Mouse (Mus musculus) kidney, postnatal 25 days (tissue): ENCODE data around the gene Barhl2.

ENCODE experiments used
- DNase-seq, 2 experiments: peaks; one replicate each; pipeline ENCODE4 v3.0.0; 2021; ENCODE audit warnings: mixed read lengths in 2 of 2

Gene Barhl2

DNA sequence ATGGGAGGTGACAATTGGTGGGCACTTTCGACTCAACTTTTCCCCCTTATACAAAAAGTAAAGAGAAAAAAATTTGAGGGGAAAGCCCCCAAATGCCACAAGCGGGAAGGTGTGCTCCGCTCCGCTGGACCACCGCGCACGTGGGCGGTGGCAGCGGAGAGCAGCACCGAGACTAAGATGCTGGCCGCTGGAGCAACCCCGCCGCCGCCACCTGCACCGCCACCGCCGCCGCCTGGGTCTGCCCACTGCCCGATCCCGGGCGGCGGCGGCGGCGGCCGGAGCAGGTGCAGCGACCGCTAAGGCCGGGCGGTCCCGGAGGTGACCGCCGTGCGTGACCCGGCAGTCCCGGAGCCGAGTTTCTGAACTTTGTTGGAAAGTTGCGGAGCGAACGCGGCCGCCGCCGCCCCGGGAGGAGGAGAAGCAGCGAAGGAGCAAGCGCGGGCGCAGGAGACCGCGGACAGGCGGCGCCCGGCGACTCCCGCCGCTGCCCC, at the start of gene Barhl2:
Gene Barhl2, minus strand, starts transcription at position 181 of the 491 bp plus-strand sequence.
- DNase-seq = no peak

DNA sequence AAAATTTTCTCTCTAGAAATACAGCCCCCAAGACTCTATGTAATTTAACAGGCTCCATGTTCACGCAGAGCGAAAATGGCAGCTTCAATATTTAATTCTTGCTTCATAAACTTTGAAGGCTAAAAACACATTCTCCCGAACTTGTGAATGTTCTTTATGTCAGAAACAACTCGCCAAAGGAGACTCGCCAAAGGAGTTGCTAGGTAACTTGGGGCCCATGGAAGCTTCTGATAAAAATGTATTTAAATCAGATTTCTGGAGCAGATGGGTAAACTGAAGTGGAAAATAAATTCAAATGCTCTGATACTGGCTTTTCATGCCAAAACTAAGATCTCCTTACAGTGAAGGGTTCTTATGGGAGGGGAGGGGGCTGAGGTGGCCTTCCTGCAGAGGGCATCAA, 48.1 kb upstream of the Barhl2 start:
- DNase-seq = no peak

- DNase-seq = no peak
Observed at GRCm38 (mm10) chr5:106502684-106503545, 44.9 kb upstream of the Barhl2 start.

GRCm38 (mm10) chr5:106502271-106502670, 44.3 kb upstream of the Barhl2 start:
- DNase-seq = no peak

- DNase-seq = no peak
Observed at GRCm38 (mm10) chr5:106491771-106492170, 33.8 kb upstream of the Barhl2 start.

GRCm38 (mm10) chr5:106472105-106472500, 14.1 kb upstream of the Barhl2 start:
- DNase-seq = no peak

DNA sequence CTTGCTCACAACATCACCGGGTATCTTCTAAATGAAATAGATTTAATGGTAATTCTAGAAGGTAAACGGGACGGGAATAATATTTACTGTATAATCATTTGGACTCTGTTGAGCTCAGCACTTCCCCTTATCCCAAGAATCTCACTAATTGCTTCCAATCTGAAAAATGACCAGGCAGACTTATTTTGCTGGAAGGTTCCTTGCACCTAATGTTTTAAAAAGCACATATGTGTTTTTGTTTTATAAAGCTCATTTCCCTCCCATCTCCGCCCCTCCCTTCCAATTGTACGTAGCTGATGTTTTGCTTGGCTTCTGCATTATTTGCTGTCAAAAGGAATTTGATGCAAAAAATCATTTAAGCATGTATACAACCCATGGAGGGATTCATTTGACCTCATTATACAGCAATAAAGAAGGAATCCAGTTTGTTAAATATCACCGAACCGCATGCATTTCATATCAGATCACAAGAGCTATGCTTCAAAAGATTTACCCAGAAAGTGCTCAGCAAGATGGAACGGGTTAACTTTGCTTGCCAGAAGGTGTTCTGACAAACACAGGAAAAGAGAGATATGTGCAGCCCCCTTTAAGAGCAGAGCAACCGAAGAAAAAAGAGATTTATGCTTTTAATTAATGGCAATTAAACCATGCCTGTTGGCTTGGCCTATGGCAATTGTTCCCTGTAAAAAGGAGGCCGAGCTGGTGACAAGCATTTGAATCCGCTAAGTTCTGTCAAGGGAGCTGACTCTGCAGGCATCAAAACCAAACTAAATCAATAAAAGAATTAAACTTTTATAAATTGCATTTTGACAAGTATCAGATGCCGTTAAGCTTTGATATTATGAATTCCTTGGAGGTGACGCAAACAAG, 13.5 kb upstream of the Barhl2 start:
- no peak for DNase-seq

- DNase-seq = no peak
Observed at GRCm38 (mm10) chr5:106465129-106465790, 7.3 kb upstream of the Barhl2 start.

- DNase-seq = no peak
Observed at GRCm38 (mm10) chr5:106464336-106465128, 6.6 kb upstream of the Barhl2 start.

DNA sequence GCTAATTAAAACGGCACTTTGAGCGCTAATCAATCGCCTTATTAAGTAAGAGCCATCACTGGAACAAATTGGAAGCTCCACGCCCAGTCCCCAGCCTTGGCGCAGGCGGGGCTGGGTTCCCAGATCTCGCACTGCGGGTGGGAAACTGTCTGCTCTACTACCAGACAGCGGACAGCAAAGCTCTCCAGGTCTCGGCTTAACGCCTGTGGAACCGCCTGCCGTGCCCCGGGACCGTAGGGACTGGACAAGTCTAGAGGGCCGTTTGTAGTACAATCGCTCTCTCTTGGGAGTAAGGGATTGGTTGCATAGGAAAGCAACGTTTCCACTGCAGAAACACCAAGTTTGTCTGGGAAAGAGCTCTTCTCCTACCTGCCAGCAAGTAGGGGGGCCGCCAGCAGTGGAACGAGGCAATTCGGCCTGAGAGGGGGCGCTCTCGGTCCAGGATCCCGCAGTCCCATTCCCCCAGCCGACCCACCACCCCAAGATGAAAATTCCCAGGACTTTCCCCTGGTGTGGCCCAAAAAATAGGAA, 5.8 kb upstream of the Barhl2 start:
- no peak for DNase-seq

- peak in 1 of 2 experiments; percentile 54 for DNase-seq
Observed at GRCm38 (mm10) chr5:106461913-106462312, 3.9 kb upstream of the Barhl2 start.

DNA sequence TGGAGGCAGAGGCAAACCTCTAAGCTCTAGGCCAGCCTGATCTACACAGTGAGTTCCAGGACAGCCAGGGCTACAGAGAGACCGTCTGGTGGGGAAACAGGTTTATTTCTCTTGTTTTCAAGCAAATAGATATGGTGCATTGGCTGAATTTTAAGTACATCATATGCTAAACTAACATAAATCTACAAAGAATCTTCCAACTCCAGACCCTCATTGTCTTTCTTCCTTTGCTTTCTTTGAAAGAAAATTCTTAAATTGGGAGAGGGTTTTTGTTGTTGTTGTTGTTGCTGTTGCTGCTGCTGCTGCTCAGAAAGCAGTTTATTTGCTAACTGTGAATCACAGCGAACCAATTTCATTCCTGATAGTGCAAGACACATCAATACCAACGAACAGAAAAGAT, 3.5 kb upstream of the Barhl2 start:
- no peak for DNase-seq

- no peak for DNase-seq
Observed at GRCm38 (mm10) chr5:106460535-106460934, 2.6 kb upstream of the Barhl2 start.

DNA sequence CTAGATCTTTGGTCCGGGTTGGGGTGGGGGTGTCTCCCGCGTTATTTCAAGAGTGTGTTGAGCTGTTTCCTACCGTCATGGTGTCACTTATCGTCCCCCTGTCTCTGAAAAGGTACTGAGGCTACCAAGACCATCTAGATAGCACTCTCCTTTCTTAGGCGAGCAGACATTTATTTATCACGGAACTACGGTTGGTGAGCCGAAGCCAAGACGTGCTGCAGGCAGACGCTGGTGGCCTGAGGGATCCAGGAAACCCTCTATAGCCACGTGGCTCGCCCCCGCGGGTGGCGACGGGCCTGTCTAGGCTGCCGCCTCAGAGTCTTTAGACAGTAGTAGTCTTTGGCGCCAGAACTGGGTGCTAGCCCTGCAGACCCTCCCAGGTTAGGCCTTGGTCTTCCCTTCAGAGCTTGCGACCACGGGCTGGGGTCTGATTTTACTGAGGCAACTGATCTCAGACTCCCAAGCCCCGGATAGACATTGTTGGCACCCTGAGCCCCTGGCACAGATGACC, 2.1 kb upstream of the Barhl2 start:
- DNase-seq = no peak

GRCm38 (mm10) chr5:106459120-106459641, 1.2 kb upstream of the Barhl2 start:
- DNase-seq = no peak

- no peak for DNase-seq
Observed at GRCm38 (mm10) chr5:106458477-106459119, 632 bp upstream of the Barhl2 start.

GRCm38 (mm10) chr5:106457111-106457925, 648 bp downstream of the Barhl2 start:
- no peak for DNase-seq

GRCm38 (mm10) chr5:106455984-106456383, 2.0 kb downstream of the Barhl2 start:
- no peak for DNase-seq

DNA sequence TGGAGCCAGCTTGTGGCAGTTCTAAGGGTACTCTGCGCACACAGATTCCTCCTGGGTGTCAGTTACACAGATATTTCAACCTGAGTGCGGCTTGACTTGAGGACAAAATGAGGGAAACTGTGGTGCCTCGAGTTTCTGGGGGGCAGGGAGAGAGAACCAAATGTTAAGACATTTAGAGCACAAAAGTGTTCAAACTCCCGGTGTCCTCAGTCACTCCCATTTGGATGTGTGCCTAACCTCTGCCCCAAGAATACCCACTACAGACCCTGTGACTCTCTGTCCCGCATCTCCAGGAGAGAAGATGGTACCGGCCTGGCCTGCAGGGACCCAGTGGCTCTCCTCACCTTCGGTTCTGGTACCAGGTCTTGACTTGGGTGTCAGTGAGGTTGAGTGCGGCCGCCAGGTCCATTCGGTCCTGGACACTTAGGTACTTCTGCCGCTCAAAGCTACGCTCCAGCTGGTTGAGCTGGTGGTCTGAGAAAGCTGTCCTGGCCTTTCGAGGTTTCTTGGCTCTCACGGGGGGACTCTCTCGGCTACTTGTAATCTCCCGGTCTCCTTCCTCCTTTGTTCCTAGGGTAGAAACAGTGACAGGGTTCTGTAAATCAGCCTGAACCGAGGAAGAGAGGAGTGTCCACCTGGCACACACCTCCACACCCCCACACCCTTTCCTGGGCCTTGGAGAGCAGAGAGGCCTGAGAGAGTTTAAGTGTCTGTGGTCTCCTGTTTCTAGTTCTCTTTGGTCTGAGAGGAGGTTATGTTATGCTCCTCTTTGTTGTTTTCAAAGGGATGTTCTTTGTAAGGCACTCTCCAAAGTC, 2.7 kb downstream of the Barhl2 start:
- DNase-seq = no peak
